Mouse (Mus musculus) heart, embryonic 12.5 days (tissue): Measurements from ENCODE around the gene Ifi27l2b. TPM values are rescaled to one million over a fixed set of nuclear protein-coding genes. Genes with fewer than 3 reads are reported as not detected.

Experiments used
- ATAC-seq: fragments of 200-750 bp; cut with Nextera tagmentation; 2 replicates; pipeline ENCODE4 v1.8.0; 2017; ENCODE audit warnings: moderate TSS enrichment, moderate library complexity; ENCODE audit not compliant: insufficient number of reproducible peaks, low FRiP score
- H3K27ac ChIP-seq: fragments of 300-500 bp; sonication (generic); 2 replicates; pipeline ENCODE4 v1.5.1; 2016; ENCODE audit warnings: mild to moderate bottlenecking, moderate library complexity; ENCODE audit not compliant: poor library complexity, severe bottlenecking
- H3K27me3 ChIP-seq: fragments of 300-500 bp; sonication (generic); replicated peaks from 2 replicates; pipeline ENCODE4 v1.6.1; 2016; ENCODE audit warnings: mild to moderate bottlenecking, moderate library complexity
- H3K36me3 ChIP-seq: fragments of 300-500 bp; sonication (generic); 2 replicates; pipeline ENCODE4 v1.6.1; 2016; ENCODE audit warnings: mild to moderate bottlenecking, moderate library complexity
- H3K4me1 ChIP-seq: fragments of 300-500 bp; sonication (generic); replicated peaks from 2 replicates; pipeline ENCODE4 v1.6.1; 2016; ENCODE audit warnings: mild to moderate bottlenecking
- H3K4me2 ChIP-seq: fragments of 300-500 bp; sonication (generic); 2 replicates; pipeline ENCODE4 v1.6.1; 2016; ENCODE audit warnings: mild to moderate bottlenecking, moderate library complexity
- H3K4me3 ChIP-seq: fragments of 300-500 bp; sonication (generic); 2 replicates; pipeline ENCODE4 v1.5.1; 2016; ENCODE audit warnings: mild to moderate bottlenecking
- H3K9ac ChIP-seq: fragments of 300-500 bp; sonication (generic); 2 replicates; pipeline ENCODE4 v1.6.1; 2016; ENCODE audit warnings: mild to moderate bottlenecking, moderate library complexity
- H3K9me3 ChIP-seq: fragments of 300-500 bp; sonication (generic); replicated peaks from 2 replicates; pipeline ENCODE4 v1.6.1; 2016; ENCODE audit warnings: mild to moderate bottlenecking, moderate library complexity
- WGBS: fragments of 180-500 bp; shearing (Covaris S2); methylation state at CpG from one replicate; pipeline ENCODE4 v1.1.7; 2016; 5-methylcytosine and 5-hydroxymethylcytosine counted together
- polyA plus RNA-seq: library from polyadenylated mRNA; unstranded; fragments of >200 nt; fragmentation: Nextera tagmentation; extraction: Ambion mirVana; gene quantifications from 2 replicates; pipeline ENCODE4 v1.2.1, GENCODE M21; 2016

Gene Ifi27l2b
- polyA plus RNA-seq, 1 experiment from 2014 or later: 0.31 TPM

DNA sequence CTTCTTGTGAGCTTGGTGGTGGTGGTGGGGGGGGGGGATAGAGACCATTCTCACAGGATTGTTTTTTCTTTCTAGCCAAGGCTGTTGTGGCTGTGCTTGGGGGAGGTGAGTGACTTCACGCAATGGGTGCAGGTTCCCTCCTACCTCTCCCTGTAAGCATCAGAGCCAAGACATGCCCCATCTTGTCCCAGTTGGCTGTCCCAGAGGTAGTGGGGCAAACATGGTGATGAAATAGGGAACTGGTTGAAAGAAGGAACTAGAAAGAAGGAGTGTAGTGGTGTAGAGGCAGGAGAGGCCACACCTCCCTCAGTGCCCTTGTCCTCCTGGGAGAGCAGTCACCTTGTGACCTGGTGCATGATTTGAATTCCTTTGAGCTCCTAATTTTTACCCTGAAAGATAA is 19.4 kb downstream of the Ifi27l2b start:
- H3K36me3 ChIP-seq: no peaks in the 10 kb centered on the region
- no peaks in the 10 kb centered on the region for H3K9me3 ChIP-seq
- no peak for ATAC-seq
- H3K27ac ChIP-seq: no peak overlapping the region
- H3K4me2 ChIP-seq: no peak overlapping the region
- 0 out of 2 replicates have a peak, but pooled peaks cover 3% of the 10 kb centered on the region for H3K27me3 ChIP-seq
- H3K4me1 ChIP-seq: no peaks in the 10 kb centered on the region
- no peak overlapping the region for H3K9ac ChIP-seq
- 86% methylated on average over 1 of the region's 1 CpGs for WGBS
- no peak overlapping the region for H3K4me3 ChIP-seq

DNA sequence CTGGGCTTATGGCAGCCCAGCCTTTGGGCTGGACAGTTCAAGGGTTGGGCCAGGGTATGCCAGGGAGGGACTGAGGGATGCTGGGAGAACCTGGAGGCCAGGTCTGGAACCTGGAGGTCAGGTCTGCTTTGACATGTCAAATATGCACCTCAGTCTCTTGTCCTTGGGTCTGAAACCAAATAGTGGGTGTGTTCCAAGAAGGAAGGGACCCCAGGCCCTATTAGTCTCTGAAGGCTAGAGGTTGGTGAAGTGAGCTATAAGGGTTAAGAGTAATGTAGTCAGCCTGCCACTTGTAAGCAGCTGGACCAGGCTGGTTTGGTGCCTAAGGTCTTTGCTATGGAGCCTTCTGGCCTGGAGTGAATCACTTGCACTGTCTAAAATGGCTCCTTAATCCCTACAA is 22.2 kb downstream of the Ifi27l2b start:
- no peak overlapping the region for H3K4me3 ChIP-seq
- ATAC-seq: no peak
- H3K9ac ChIP-seq: no peak overlapping the region
- H3K36me3 ChIP-seq: no peaks in the 10 kb centered on the region
- no peaks in the 10 kb centered on the region for H3K9me3 ChIP-seq
- H3K27ac ChIP-seq: no peak overlapping the region
- no peaks in the 10 kb centered on the region for H3K27me3 ChIP-seq
- H3K4me2 ChIP-seq: peak overlapping the region; percentile 38
- no peaks in the 10 kb centered on the region for H3K4me1 ChIP-seq

GRCm38 (mm10) chr12:103433986-103434731 is 22.9 kb downstream of the Ifi27l2b start, which contains the start of gene Ifi27:
Gene Ifi27, plus strand, starts transcription at chr12:103434211.
- WGBS: 46% methylated on average over 8 of the region's 8 CpGs
- H3K9ac ChIP-seq: no peak within 1 kb of the TSS
- H3K27me3 ChIP-seq: no peaks in the 10 kb centered on the region
- H3K4me2 ChIP-seq: peak within 1 kb of the TSS; percentile 38
- peak within 1 kb of the TSS; percentile 5; the same call in 1 of the 2 replicates for H3K27ac ChIP-seq
- H3K4me1 ChIP-seq: no peaks in the 10 kb centered on the region
- H3K36me3 ChIP-seq: no peaks in the 10 kb centered on the region
- peak within 1 kb of the TSS; percentile 28 for H3K4me3 ChIP-seq
- no peaks in the 10 kb centered on the region for H3K9me3 ChIP-seq
- ATAC-seq: peak; percentile 85

DNA sequence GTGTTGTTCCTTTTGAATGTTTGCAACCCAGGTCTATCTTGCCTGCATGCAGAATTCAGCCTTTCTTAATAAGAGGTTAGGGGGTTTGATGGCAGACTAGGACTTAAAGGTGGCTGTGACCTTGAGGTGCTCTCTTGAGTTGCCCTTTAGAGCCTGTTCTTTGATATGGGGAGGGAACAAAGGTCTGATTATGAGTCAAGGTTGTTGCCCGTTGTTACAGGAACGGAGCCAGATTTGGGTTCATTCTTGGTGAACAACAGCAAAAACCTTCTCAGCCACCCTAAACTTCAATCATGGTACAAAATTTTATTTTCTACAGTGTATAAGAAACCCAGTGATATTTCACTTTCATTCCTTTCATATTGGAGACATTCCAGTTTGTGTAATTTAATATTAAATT is 23.6 kb downstream of the Ifi27l2b start:
- H3K4me3 ChIP-seq: no peak overlapping the region
- no peak for ATAC-seq
- WGBS: 73% methylated on average over 2 of the region's 2 CpGs
- no peak overlapping the region for H3K9ac ChIP-seq
- H3K9me3 ChIP-seq: no peaks in the 10 kb centered on the region
- no peak overlapping the region for H3K27ac ChIP-seq
- H3K27me3 ChIP-seq: no peaks in the 10 kb centered on the region
- no peak overlapping the region for H3K4me2 ChIP-seq
- no peaks in the 10 kb centered on the region for H3K36me3 ChIP-seq
- H3K4me1 ChIP-seq: no peaks in the 10 kb centered on the region

DNA sequence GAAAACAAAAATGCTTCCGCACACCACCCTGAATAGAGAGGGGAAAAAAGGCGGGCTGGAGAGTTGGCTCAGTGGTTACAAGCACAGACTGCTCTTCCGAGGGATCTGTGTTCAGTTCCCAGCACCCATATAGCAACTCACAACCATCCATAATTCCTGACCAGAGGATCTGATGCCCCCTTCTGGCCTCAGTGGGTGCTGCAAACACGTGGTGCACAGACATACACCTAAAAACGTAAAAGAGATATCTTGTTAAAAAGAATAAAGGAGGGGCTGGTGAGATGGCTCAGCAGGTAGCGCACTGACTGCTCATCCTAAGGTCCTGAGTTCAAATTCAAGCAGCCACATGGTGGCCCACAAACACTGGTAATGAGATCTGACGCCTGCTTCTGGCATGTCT is 30.3 kb downstream of the Ifi27l2b start:
- WGBS: 88% methylated on average over 7 of the region's 7 CpGs
- no peaks in the 10 kb centered on the region; the same call in 1 of the 2 replicates for H3K9me3 ChIP-seq
- no peak overlapping the region for H3K4me2 ChIP-seq
- no peak overlapping the region for H3K9ac ChIP-seq
- H3K4me1 ChIP-seq: peaks cover 23% of the 10 kb centered on the region
- no peak overlapping the region for H3K4me3 ChIP-seq
- no peak for ATAC-seq
- peaks cover 15% of the 10 kb centered on the region for H3K36me3 ChIP-seq
- no peak overlapping the region for H3K27ac ChIP-seq
- H3K27me3 ChIP-seq: no peaks in the 10 kb centered on the region

- H3K4me2 ChIP-seq: peak within 1 kb of the TSS; percentile 99
- peak within 1 kb of the TSS; percentile 98 for H3K9ac ChIP-seq
- H3K9me3 ChIP-seq: no peaks in the 10 kb centered on the region; the same call in 1 of the 2 replicates
- no peaks in the 10 kb centered on the region for H3K27me3 ChIP-seq
- ATAC-seq: peak; percentile 100
- H3K4me1 ChIP-seq: peaks cover 25% of the 10 kb centered on the region
- WGBS: 1% methylated on average over 33 of the region's 33 CpGs
- peaks cover 16% of the 10 kb centered on the region for H3K36me3 ChIP-seq
- H3K27ac ChIP-seq: peak within 1 kb of the TSS; percentile 28; the same call in 1 of the 2 replicates
- H3K4me3 ChIP-seq: peak within 1 kb of the TSS; percentile 96
Measured at GRCm38 (mm10) chr12:103425729-103426470, 31.1 kb downstream of the Ifi27l2b start, which contains the start of gene Ddx24. Gene Ddx24, minus strand, starts transcription at chr12:103425830.

DNA sequence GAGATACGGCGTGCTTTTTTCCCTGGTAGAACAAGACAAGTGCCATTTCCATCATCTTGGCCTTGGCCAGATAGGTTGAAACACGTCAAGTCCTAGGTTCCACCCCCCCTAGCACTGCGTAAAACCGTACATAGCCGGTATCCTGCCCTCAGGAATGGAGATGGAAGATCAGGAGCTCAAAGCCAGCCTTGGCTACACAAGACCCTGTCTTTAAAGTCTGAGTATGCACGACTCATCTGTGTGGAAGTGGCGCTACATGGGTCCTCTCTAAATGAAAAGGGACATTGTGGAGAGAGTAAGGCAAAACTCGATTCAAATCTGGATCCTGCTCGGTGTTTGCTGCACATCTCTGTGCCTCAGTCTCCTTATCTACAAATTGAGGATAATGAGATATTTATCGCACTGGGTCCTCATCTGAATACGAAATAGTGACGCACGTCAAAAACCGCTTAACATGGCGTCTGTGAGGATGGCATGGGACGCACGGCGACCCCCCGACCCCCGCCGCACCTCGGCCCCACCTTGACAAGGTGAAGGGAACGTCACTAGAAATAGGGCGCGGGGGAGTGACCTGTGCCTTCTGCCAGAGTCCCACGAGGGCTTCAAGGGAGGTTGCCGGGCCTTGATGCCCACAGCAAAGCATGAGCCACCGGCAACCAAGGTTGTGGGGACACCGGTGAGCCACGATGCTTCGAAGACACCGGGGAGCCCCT is 31.9 kb downstream of the Ifi27l2b start:
- Histone ChIP-seq H3K4me3 (peak overlapping the region; percentile 96), H3K36me3 (peaks cover 16% of the 10 kb centered on the region), H3K4me2 (peak overlapping the region; percentile 99), H3K4me1 (peaks cover 25% of the 10 kb centered on the region), H3K9ac (peak overlapping the region; percentile 98), H3K9me3 (no peaks in the 10 kb centered on the region; the same call in 1 of the 2 replicates), H3K27me3 (no peaks in the 10 kb centered on the region), H3K27ac (peak overlapping the region; percentile 28; the same call in 1 of the 2 replicates)
- 8% methylated on average over 33 of the region's 33 CpGs for WGBS
- peak; percentile 10; the same call in 1 of the 2 replicates for ATAC-seq

- WGBS: 92% methylated on average over 10 of the region's 10 CpGs
Measured at GRCm38 (mm10) chr12:103408144-103408543, 48.9 kb downstream of the Ifi27l2b start.

DNA sequence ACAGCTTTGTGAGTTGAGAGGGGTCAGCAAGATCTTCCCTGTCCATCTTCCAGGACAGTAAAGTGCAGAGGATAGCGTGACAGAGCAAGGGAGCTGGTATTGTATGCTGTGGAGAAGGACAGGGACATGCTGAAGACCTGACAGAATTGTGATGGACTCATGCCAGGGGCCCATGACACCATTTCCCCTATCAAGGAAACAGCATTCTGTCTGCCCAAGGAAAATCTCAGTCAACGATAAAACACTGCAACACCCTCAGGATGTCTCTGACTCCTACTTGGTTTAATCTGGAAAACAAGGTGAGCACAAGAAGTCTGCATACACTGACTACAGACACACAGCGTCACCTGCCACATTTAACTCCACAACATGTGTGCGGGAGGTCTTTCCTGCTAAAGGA is 49.3 kb downstream of the Ifi27l2b start, which contains the start of gene 9330161L09Rik:
9330161L09Rik (minus strand) TSS at position 101 of the 400 bp plus-strand sequence.
- Histone ChIP-seq H3K4me2 (no peak within 1 kb of the TSS), H3K9ac (no peak within 1 kb of the TSS), H3K36me3 (peaks cover 97% of the 10 kb centered on the region), H3K4me1 (no peaks in the 10 kb centered on the region), H3K4me3 (no peak within 1 kb of the TSS), H3K9me3 (no peaks in the 10 kb centered on the region), H3K27ac (no peak within 1 kb of the TSS), H3K27me3 (no peaks in the 10 kb centered on the region)
- no peak for ATAC-seq
- WGBS: 87% methylated on average over 4 of the region's 4 CpGs

More at GRCm38 (mm10) chr12:103408144-103408543, 48.9 kb downstream of the Ifi27l2b start:
- Histone ChIP-seq H3K27me3 (no peaks in the 10 kb centered on the region), H3K4me1 (no peaks in the 10 kb centered on the region), H3K4me3 (no peak overlapping the region), H3K9me3 (no peaks in the 10 kb centered on the region), H3K27ac (no peak overlapping the region), H3K4me2 (no peak overlapping the region), H3K36me3 (peaks cover 97% of the 10 kb centered on the region), H3K9ac (no peak overlapping the region)
- ATAC-seq: no peak

DNA sequence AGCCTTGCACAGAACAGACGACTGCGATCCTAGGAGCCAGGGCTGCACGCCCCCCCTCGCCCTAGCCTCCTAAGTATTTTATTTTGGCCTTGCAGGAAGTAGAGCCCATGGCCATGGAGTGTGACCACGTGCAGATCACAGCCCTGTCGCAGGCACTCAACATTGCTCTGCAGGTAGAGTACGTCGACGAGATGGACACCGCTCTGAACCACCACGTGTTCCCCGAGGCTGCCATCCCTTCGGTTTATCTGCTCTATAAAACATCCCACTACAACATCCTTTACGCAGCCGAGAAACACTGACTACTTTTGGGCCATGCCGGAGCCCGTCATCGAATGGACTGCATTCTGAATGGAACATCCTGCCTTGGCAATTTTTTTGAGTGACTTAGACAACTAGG is 52.9 kb downstream of the Ifi27l2b start:
- no peak for ATAC-seq

More for the DNA sequence above, 52.9 kb downstream of the Ifi27l2b start:
- Histone ChIP-seq H3K4me2 (no peak overlapping the region), H3K9me3 (no peaks in the 10 kb centered on the region), H3K27me3 (no peaks in the 10 kb centered on the region), H3K36me3 (peaks cover 76% of the 10 kb centered on the region), H3K4me3 (no peak overlapping the region), H3K4me1 (no peaks in the 10 kb centered on the region), H3K9ac (no peak overlapping the region), H3K27ac (no peak overlapping the region)
- WGBS: 87% methylated on average over 18 of the region's 18 CpGs
